Mouse (Mus musculus) megakaryocyte, embryonic 14.5 days (primary cell): ENCODE results near the gene Pdk2. TPM values are rescaled to one million over a fixed set of nuclear protein-coding genes. Genes with fewer than 3 reads are reported as not detected.

Experiments
- H3K27me3 ChIP-seq: replicated peaks from 2 replicates; pipeline ENCODE3; 2012; ENCODE audit warnings: inconsistent platforms
- H3K36me3 ChIP-seq: replicated peaks from 2 replicates; pipeline ENCODE3; 2012; ENCODE audit warnings: low read length, inconsistent platforms, mixed read lengths
- H3K4me1 ChIP-seq: 2 replicates; pipeline ENCODE4 v1.6.1; 2012; ENCODE audit warnings: inconsistent platforms
- H3K4me3 ChIP-seq: replicated peaks from 2 replicates; pipeline ENCODE3; 2012; ENCODE audit warnings: moderate library complexity, mild to moderate bottlenecking, inconsistent platforms
- H3K9me3 ChIP-seq: 2 replicates; pipeline ENCODE4 v1.6.1; 2012; ENCODE audit warnings: inconsistent platforms
- FLI1 ChIP-seq: IDR thresholded peaks from 2 replicates; pipeline ENCODE4 v1.6.1; 2012; ENCODE audit warnings: low read length, inconsistent platforms, mixed read lengths
- GATA1 ChIP-seq: IDR thresholded peaks from 3 replicates; pipeline ENCODE4 v1.6.1; 2012; ENCODE audit warnings: mixed read lengths, low read length, inconsistent platforms, borderline replicate concordance
- polyA plus RNA-seq: library from polyadenylated mRNA; stranded (reverse); fragments of >175 nt; gene quantifications from 2 replicates; pipeline ENCODE4 v1.2.3, GENCODE M21; 2012; ENCODE audit warnings: low replicate concordance; ENCODE audit not compliant: insufficient read depth

Pdk2 gene
- polyA plus RNA-seq, 1 experiment = 38.6 TPM

DNA sequence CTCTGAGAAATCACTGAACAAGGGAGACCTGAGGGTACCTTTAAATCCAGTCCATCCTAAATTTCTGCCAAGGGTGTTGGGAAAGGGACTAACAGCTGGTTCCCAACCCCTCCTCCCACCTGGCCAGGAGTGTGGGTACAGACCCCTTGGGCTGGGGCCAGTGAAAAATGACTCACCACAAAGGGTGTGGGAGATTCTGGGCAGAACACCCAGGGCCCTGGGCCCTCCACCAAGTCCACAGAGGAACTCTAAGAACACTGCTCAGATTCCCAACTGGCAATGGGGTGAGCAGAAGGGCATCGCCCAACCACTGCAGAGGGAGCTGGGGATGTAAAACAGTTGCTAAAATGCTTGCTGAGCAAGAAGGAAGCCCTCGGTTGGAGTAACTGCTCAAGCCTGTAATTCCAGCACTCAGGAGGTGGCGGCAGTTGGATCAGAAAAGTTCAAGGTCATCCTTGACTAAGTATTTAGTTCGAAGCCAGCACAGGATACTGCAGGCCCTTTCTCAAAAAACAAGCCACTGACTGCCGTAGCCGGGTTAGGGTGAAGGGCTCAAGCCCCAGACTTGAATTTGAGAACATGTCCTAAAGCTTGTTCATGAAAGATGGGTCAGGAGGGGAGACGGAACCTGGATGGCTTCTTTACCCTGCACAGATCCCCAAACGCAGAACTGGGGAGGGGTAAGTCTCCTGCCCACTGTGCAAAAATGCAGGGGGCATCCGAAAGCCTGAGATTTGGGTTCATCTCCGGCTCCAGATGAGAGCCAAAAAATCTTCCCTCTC, 52.2 kb downstream of the Pdk2 start:
- Histone ChIP-seq H3K27me3 (no peaks in the 10 kb centered on the region), H3K36me3 (peaks cover 18% of the 10 kb centered on the region), H3K4me1 (peaks cover 60% of the 10 kb centered on the region), H3K9me3 (no peaks in the 10 kb centered on the region), H3K4me3 (peak overlapping the region; percentile 99)
- TF ChIP-seq FLI1 (no peak), GATA1 (no peak)

DNA sequence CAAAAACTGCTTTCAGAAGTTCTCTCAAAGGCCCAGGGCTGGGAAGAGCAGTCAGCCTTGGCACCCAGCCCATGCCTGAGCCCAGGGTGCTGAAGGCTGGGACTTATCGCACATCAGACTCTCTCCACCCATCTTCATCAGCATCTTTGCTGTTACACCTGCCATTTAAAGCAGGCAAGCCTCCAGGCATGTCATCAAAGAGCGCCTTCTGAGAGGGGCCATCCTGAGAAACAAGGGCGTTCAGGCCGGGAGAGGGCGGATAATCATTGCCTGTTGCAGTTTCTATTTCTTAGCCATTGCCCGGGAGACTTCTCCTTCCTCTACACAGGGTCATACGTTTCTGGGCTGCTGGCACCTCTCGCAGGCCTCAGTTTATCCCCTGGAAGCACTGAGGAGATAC, 53.3 kb downstream of the Pdk2 start:
- Histone ChIP-seq H3K4me1 (peaks cover 49% of the 10 kb centered on the region), H3K4me3 (no peak overlapping the region), H3K36me3 (peaks cover 7% of the 10 kb centered on the region), H3K9me3 (no peaks in the 10 kb centered on the region), H3K27me3 (no peaks in the 10 kb centered on the region)
- TF ChIP-seq GATA1 = no peak

DNA sequence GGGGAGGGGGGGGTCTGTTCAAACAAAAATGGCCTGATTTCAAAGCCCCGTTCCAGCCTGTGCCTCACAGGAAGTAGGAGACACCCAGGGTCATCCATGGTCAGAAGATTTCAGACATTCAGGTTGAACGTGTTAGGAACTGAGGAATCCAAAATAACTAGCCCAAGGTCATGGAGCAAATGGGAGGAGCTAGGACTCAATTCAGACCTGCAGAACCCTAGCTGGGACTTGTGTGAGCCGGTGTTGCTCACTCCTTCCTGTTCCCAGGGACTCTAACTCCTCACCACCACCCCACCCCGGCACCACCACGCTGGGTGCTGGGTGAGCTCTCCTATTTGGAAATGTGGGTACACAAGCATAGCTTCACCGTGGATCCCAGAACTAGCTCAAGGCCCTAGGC, 53.8 kb downstream of the Pdk2 start:
- peaks cover 49% of the 10 kb centered on the region for H3K4me1 ChIP-seq
- H3K36me3 ChIP-seq = peaks cover 2% of the 10 kb centered on the region
- TF ChIP-seq FLI1 (no peak), GATA1 (no peak)
- no peak overlapping the region for H3K4me3 ChIP-seq
- H3K27me3 ChIP-seq = no peaks in the 10 kb centered on the region
- no peaks in the 10 kb centered on the region for H3K9me3 ChIP-seq

DNA sequence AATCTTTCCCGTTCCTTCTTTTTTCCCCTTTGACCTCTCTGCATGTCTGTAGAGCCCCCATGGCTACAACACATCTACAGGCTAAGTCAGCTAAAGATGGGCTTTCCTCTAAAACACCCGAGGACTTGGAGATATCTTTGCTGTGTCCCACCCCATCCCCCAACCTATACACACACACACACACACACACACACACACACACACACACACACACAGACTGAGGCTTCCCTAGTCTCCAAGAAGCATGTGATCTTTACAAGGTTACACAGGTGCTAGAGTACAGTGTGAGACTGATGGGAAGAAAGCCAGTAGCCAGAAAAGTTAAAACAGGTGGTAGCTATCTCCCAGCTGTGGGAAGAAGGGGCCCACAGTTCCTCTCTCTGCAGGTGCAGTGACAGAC, 54.7 kb downstream of the Pdk2 start:
- no peak overlapping the region for H3K4me3 ChIP-seq
- peaks cover 49% of the 10 kb centered on the region for H3K4me1 ChIP-seq
- H3K27me3 ChIP-seq = no peaks in the 10 kb centered on the region
- TF ChIP-seq FLI1 (no peak), GATA1 (no peak)
- no peaks in the 10 kb centered on the region for H3K36me3 ChIP-seq
- no peaks in the 10 kb centered on the region for H3K9me3 ChIP-seq

DNA sequence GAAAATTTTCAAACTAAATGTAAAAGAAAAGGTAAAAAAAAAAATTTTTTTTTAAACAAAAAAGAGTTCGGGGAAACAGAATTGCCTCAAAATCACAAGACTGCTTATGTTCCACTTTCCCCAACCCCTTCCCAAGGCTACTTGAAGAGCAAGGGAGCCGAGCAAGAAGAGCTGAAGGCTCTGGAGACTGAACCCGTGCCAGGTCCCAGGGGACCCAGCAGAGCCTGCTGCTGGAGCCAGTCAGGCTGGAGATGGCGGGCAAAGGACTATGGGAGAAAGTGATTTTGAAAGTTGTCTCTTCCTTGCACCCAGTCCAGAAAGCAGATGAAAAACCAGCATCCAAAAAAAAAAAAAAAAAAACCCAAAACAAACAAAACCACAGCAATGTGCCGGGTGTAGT, 55.3 kb downstream of the Pdk2 start:
- Histone ChIP-seq H3K4me1 (peaks cover 49% of the 10 kb centered on the region), H3K9me3 (no peaks in the 10 kb centered on the region), H3K27me3 (no peaks in the 10 kb centered on the region), H3K4me3 (no peak overlapping the region), H3K36me3 (no peaks in the 10 kb centered on the region)
- no peak for TF ChIP-seq FLI1
- TF ChIP-seq GATA1 = no peak

DNA sequence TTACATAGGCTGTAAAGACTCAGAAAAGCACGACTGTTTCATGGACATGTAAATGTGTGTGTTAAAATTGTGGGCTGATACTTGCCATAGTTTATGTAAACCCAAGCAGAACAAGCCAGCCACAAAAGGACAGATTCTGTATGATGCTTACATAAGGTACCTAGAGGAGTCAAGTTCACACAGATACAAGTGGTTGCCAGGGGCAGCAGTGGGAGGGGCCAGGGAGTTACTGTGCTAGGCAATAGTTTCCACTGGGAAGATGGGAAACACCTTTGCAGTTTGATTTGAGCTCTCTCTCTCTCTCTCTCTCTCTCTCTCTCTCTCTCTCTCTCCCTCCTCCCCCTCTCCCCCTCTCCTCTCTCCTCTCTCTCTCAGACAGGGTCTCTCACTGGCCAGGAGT, 56.0 kb downstream of the Pdk2 start:
- TF ChIP-seq GATA1 (no peak), FLI1 (no peak)
- Histone ChIP-seq H3K27me3 (no peaks in the 10 kb centered on the region), H3K4me1 (peaks cover 52% of the 10 kb centered on the region), H3K4me3 (no peak overlapping the region), H3K36me3 (no peaks in the 10 kb centered on the region), H3K9me3 (no peaks in the 10 kb centered on the region)

DNA sequence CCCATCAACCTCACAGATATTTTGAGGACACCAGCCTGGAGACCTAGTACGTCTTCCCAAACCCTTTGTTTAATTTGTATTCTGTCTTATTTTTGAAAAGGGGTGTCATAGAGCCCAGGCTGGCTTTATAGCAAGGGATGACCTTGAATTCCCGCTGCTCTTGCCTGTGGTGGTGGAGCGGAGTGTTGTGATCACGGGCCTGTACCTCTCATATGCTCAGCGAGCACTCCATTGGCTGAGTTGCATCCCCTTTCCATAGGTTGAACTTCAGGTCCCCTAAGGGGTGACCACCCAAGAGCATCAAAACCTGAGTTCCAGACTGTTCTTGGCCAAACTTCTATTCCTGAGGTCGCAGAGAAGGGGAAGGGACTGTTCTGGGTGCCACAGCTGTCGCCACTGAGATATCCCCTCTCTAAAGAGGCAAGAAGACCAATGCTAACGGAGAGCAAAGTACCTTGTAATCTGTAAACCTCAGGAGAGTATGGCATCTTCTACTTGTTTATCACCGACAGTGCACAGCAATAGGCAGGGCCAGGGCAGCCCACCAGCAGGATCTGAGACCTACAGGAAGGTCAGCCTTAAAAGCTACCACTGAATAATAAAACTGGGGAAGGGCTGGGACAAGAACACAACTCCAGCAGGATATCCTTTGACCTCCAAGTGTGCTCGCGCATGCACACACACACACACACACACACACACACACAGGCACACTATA, 61.5 kb downstream of the Pdk2 start:
- no peak for TF ChIP-seq GATA1
- TF ChIP-seq FLI1 = no peak

DNA sequence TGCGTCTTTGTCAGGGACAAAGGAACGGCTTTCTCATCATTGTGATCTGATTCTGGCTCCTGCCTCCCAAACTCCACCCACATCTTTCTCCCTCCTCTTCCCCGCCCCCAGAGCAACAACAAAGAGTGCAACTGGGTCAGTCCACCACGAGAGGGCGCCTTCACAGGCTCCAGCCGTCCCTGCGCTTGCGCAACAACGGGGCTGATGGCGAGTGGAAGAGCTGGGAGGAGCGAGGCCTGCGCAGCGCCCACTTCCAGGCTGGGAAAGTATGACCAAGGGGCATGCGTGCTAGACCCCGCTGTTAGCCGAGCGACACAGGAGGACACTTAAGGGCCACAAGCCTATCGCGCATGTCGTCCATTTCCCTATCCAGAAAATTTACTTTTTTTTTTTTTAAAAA, 62.2 kb downstream of the Pdk2 start:
- peaks cover 37% of the 10 kb centered on the region for H3K4me1 ChIP-seq
- H3K36me3 ChIP-seq = no peaks in the 10 kb centered on the region
- no peaks in the 10 kb centered on the region for H3K9me3 ChIP-seq
- peak overlapping the region; percentile 90 for H3K4me3 ChIP-seq
- H3K27me3 ChIP-seq = peaks cover 8% of the 10 kb centered on the region
- TF ChIP-seq FLI1 (no peak), GATA1 (no peak)

More for the DNA sequence above, 61.5 kb downstream of the Pdk2 start:
- Histone ChIP-seq H3K9me3 (no peaks in the 10 kb centered on the region), H3K27me3 (peaks cover 8% of the 10 kb centered on the region), H3K36me3 (no peaks in the 10 kb centered on the region), H3K4me1 (peaks cover 42% of the 10 kb centered on the region), H3K4me3 (peak overlapping the region; percentile 90)

DNA sequence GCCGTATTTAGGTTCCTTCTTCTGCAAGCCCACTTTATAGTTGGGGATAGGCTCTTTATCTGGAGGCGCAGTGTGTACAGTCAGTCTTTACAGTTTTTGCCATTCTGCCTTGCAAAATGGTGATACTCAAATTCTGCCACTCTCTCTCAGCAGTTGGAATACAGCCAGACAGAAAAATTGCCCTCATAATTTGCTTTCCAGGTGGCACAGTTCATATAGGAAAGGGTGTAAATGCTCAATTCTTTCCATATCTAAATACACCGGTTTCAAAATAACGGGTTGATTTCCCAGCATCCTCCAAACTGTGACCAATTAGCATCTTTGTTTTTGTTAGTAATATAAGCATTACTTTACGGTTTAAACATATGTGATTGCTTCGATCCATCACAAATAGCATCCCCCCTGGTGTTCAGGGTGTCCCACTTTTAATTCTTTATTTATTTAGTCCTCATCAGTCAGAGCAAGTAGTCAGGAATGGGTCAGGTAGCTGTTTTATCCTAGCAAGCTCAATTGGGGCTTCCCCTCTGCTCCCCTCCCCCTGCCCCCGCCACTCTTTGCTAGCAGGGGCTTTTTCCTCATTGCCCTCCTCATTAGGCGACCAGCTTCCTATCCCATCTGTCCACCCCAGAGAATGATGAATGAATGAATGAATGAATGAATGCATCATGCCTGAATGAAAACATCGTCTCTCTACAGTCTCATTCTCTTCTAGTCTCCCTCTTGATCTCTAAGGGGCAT, 62.8 kb downstream of the Pdk2 start:
- H3K27me3 ChIP-seq = peaks cover 8% of the 10 kb centered on the region
- no peaks in the 10 kb centered on the region for H3K36me3 ChIP-seq
- H3K4me3 ChIP-seq = peak overlapping the region; percentile 90
- no peaks in the 10 kb centered on the region for H3K9me3 ChIP-seq
- peaks cover 39% of the 10 kb centered on the region for H3K4me1 ChIP-seq
- TF ChIP-seq GATA1 = no peak

Other genes with a start within 250 kb of the Pdk2 start
- gene Col1a1, start 105.1 kb downstream of the Pdk2 start, polyA plus RNA-seq = not detected in 2 replicates
- not detected in 2 replicates for gene Hils1, start 73.8 kb downstream of the Pdk2 start, polyA plus RNA-seq
- gene Sgca, start 65.0 kb downstream of the Pdk2 start, polyA plus RNA-seq = 0.51 TPM in 1 of 2 replicates, not detected in the other
- 211 and 280 TPM in 2 replicates for gene Ppp1r9b, start 50.3 kb downstream of the Pdk2 start, polyA plus RNA-seq
- gene Samd14, start 31.5 kb downstream of the Pdk2 start, polyA plus RNA-seq = 775 and 2,394 TPM in 2 replicates
- gene Itga3, start 35.4 kb upstream of the Pdk2 start, polyA plus RNA-seq = 0.08 TPM in 1 of 2 replicates, not detected in the other
- gene Dlx3, start 78.8 kb upstream of the Pdk2 start, polyA plus RNA-seq = not detected in 2 replicates
- gene Dlx4, start 104.9 kb upstream of the Pdk2 start, polyA plus RNA-seq = not detected in 2 replicates
- 1.3 and 1.9 TPM in 2 replicates for gene Tac4, start 220.2 kb upstream of the Pdk2 start, polyA plus RNA-seq